Mouse (Mus musculus) liver, embryonic 16.5 days (tissue): ENCODE results near the gene Myrf. TPM values are rescaled to one million over a fixed set of nuclear protein-coding genes. Genes with fewer than 3 reads are reported as not detected.
A peak's percentile ranks its signal among the peaks of the same experiment; 100 is the strongest.

Experiments used
- ATAC-seq: fragments of 200-750 bp; cut with Nextera tagmentation; 2 replicates; pipeline ENCODE4 v1.8.0; 2017; ENCODE audit warnings: low read depth, mild to moderate bottlenecking, moderate number of reproducible peaks, moderate library complexity
- H3K27ac ChIP-seq: fragments of 300-500 bp; sonication (generic); 2 replicates; pipeline ENCODE4 v1.5.1; 2014; ENCODE audit warnings: mild to moderate bottlenecking, low read length
- H3K27me3 ChIP-seq: fragments of 300-500 bp; sonication (generic); 2 replicates; pipeline ENCODE4 v1.6.1; 2014; ENCODE audit warnings: low read depth, low read length, mixed read lengths; ENCODE audit not compliant: control insufficient read depth, insufficient read depth
- H3K36me3 ChIP-seq: fragments of 300-500 bp; sonication (generic); 2 replicates; pipeline ENCODE4 v1.6.1; 2014; ENCODE audit warnings: mild to moderate bottlenecking; ENCODE audit not compliant: control insufficient read depth, insufficient read depth
- H3K4me1 ChIP-seq: fragments of 300-500 bp; sonication (generic); 2 replicates; pipeline ENCODE4 v1.6.1; 2014; ENCODE audit warnings: low read depth, low read length, mixed read lengths; ENCODE audit not compliant: control insufficient read depth
- H3K4me2 ChIP-seq: fragments of 300-500 bp; sonication (generic); 2 replicates; pipeline ENCODE4 v1.6.1; 2014; ENCODE audit warnings: low read depth, low read length, mixed read lengths
- H3K4me3 ChIP-seq: fragments of 300-500 bp; sonication (generic); 2 replicates; pipeline ENCODE4 v1.5.1; 2014; ENCODE audit warnings: low read depth, mild to moderate bottlenecking, low read length
- H3K9ac ChIP-seq: fragments of 300-500 bp; sonication (generic); 2 replicates; pipeline ENCODE4 v1.6.1; 2014; ENCODE audit warnings: low read depth, low read length
- H3K9me3 ChIP-seq: fragments of 300-500 bp; sonication (generic); replicated peaks from 2 replicates; pipeline ENCODE4 v1.6.1; 2016; ENCODE audit warnings: low read length; ENCODE audit not compliant: control insufficient read depth
- WGBS: fragments of 180-500 bp; shearing (Covaris S2); extraction: QIAGEN DNeasy Blood & Tissue Kit; methylation state at CpG from one replicate; pipeline ENCODE4 v1.1.7; 2014; ENCODE audit not compliant: insufficient replicate concordance; 5-methylcytosine and 5-hydroxymethylcytosine counted together
- polyA plus RNA-seq: library from polyadenylated mRNA; unstranded; fragments of >200 nt; fragmentation: Nextera tagmentation; extraction: Ambion mirVana; gene quantifications from 2 replicates; pipeline ENCODE4 v1.2.1, GENCODE M21; 2015

The Myrf gene
- polyA plus RNA-seq, 1 experiment from 2014 or later, result 3.9 TPM

DNA sequence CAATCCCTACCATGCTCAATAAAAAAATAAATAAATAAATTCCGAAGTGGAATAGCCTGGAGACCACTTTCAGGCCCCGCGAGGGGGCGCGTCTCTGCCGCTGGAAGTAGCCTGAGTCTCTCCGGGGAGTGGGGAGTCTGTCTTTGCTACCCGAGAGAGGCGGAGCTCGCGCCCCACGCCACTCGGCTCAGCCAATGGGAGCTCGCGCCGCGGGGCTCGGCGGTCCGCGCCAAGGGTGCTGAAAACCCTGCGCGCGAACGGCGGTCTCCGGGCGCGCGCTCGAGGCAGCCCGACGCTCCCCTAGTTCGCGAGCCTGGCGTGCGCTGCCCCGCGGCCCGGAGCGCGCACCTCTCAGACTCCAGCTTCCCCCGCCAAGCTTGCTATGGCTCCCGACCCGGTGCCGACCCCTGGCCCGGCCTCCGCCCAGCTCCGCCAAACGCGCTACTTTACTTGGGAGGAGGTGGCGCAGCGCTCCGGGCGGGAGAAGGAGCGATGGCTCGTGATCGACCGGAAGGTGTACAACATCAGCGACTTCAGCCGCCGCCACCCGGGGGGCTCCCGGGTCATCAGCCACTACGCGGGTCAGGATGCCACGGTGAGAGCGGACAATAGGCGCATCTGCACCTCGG is 57.8 kb downstream of the Myrf start, which contains the start of gene Fads1:
TSS of gene Fads1 (plus strand) at position 219 of the 629 bp plus-strand sequence.
- Histone ChIP-seq H3K4me2 (peak within 1 kb of the TSS; percentile 91), H3K27me3 (no peaks in the 10 kb centered on the region), H3K4me1 (peaks cover 22% of the 10 kb centered on the region), H3K9me3 (no peaks in the 10 kb centered on the region; the same call in 1 of the 2 replicates), H3K9ac (peak within 1 kb of the TSS; percentile 82), H3K27ac (peak within 1 kb of the TSS; percentile 91), H3K4me3 (peak within 1 kb of the TSS; percentile 96), H3K36me3 (peaks cover 13% of the 10 kb centered on the region)
- ATAC-seq, result peak; percentile 93
- 0% methylated on average over 69 of the region's 70 CpGs for WGBS

DNA sequence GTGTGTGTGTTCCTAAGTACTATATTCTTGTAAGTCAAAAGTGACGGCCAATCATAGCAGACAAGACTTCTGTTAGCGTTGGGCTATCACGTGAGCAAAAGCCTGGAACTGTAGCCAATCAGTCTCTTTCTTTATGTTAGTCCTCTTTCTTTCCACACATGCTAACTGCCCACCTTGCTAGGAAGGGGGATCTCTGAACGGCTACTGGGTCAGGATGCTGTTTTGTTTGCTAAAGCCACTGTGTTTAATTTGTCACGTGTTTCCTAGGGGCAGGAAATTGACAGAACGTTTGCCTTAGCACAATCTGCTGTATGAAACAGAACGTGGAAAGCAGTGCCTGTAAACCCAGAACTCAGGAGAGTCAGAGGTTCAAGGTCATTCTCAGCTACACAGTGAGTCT is 58.4 kb downstream of the Myrf start:
- no peak; the same call in 1 of the 2 replicates for ATAC-seq
- H3K36me3 ChIP-seq, result peaks cover 10% of the 10 kb centered on the region
- peak overlapping the region; percentile 82 for H3K9ac ChIP-seq
- no peaks in the 10 kb centered on the region; the same call in 1 of the 2 replicates for H3K9me3 ChIP-seq
- H3K27ac ChIP-seq, result peak overlapping the region; percentile 91
- H3K4me1 ChIP-seq, result peaks cover 22% of the 10 kb centered on the region
- WGBS, result 19% methylated on average over 7 of the region's 7 CpGs
- H3K4me3 ChIP-seq, result peak overlapping the region; percentile 96
- H3K4me2 ChIP-seq, result peak overlapping the region; percentile 91
- H3K27me3 ChIP-seq, result no peaks in the 10 kb centered on the region

DNA sequence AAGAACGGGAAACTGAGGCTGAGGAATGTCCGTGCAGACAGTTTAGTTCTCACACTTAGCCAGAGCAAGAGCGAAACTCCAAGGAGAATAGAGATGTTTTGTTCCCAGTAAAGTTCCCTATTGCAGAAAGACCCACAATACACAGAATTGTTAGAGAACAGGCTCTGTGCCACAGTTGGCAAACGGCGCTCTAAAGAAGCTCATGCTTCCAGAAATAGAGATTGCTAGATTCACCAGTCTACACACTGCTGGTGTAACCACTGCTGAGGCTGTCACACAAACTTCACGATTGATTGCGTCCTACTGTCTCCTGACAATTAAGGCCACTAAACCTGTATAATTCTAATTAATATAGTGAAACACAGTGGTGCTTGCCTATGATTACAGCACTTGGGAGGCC is 59.3 kb downstream of the Myrf start:
- no peak for ATAC-seq
- Histone ChIP-seq H3K27ac (0 out of 2 replicates have a peak overlapping the region, but pooled peaks have one; percentile 25), H3K4me2 (no peak overlapping the region), H3K27me3 (no peaks in the 10 kb centered on the region), H3K4me3 (no peak overlapping the region), H3K36me3 (peaks cover 4% of the 10 kb centered on the region; the same call in 1 of the 2 replicates), H3K4me1 (peaks cover 22% of the 10 kb centered on the region), H3K9ac (no peak overlapping the region), H3K9me3 (no peaks in the 10 kb centered on the region; the same call in 1 of the 2 replicates)
- WGBS, result 88% methylated on average over 7 of the region's 7 CpGs

DNA sequence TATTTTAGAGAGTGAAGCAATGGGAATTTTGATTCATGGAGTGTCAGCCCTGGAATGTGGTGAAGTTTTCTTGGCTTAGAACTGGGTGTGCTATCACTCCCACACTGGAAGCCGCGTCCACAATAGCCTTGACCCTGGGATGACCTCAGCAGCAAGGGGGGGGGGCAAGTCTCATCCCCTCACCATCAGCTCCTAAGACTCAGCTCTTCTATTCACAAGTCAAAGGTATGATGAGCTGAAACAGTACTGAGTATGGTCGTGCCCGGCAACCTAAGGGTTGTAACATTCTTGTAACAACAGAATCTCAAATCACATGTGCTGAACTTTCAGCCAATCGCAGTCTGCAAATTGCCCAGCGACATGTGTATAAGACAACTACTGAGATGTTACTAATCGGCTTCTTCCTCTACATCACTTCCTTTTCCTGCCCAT is 63.6 kb downstream of the Myrf start:
- Histone ChIP-seq H3K4me3 (no peak overlapping the region), H3K9ac (no peak overlapping the region), H3K4me2 (no peak overlapping the region), H3K27me3 (no peaks in the 10 kb centered on the region), H3K27ac (no peak overlapping the region), H3K36me3 (no peaks in the 10 kb centered on the region), H3K4me1 (peaks cover 28% of the 10 kb centered on the region), H3K9me3 (no peaks in the 10 kb centered on the region; the same call in 1 of the 2 replicates)
- 33% methylated on average over 7 of the region's 7 CpGs for WGBS
- ATAC-seq, result no peak

DNA sequence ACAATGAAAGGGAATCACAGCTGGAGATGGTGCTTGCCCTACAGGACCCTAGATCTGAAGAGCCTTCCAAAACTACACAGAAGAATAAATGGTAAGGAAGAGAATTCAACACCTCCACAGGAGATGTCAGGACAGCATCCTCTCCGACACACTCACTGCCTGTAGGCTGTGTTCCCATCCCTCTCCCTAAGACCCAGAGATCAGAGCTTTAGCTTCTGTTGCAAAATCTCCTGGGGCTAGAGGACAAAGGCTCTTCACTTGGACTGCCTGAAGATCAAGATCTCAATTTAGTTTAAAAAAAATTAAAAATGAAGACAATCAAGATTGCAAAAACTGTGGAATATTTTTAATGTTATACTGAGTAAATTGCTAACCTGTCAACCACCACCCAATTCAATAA is 64.1 kb downstream of the Myrf start:
- Histone ChIP-seq H3K36me3 (no peaks in the 10 kb centered on the region), H3K27ac (no peak overlapping the region), H3K4me1 (peaks cover 30% of the 10 kb centered on the region), H3K9me3 (no peaks in the 10 kb centered on the region; the same call in 1 of the 2 replicates), H3K4me2 (no peak overlapping the region), H3K27me3 (no peaks in the 10 kb centered on the region), H3K4me3 (no peak overlapping the region), H3K9ac (no peak overlapping the region)
- 61% methylated on average over 1 of the region's 1 CpGs for WGBS
- ATAC-seq, result no peak

DNA sequence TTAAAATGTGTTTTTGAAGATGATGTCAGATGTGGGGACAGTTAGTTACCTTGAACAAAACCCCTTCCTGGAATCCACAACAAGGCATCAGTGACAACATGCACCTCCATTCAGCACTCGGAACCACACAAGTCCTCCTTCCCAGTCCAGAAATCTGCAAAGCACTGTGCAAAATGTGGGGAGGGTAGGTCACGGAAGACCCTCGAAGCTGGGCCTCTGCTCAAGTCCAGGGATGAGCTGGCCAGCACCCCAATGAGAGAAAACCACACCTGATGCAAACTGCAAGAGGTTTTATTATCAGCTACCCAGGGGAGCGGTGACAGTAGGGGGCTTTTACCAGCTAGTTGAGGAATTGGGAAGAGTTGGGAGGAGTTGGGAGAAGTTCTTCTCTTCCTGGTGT is 65.6 kb downstream of the Myrf start:
- 66% methylated on average over 4 of the region's 4 CpGs for WGBS
- H3K4me1 ChIP-seq, result peaks cover 31% of the 10 kb centered on the region
- no peak overlapping the region for H3K4me3 ChIP-seq
- no peak overlapping the region for H3K9ac ChIP-seq
- ATAC-seq, result no peak
- no peak overlapping the region for H3K4me2 ChIP-seq
- H3K27ac ChIP-seq, result no peak overlapping the region
- no peaks in the 10 kb centered on the region; the same call in 1 of the 2 replicates for H3K9me3 ChIP-seq
- H3K36me3 ChIP-seq, result no peaks in the 10 kb centered on the region
- H3K27me3 ChIP-seq, result no peaks in the 10 kb centered on the region

DNA sequence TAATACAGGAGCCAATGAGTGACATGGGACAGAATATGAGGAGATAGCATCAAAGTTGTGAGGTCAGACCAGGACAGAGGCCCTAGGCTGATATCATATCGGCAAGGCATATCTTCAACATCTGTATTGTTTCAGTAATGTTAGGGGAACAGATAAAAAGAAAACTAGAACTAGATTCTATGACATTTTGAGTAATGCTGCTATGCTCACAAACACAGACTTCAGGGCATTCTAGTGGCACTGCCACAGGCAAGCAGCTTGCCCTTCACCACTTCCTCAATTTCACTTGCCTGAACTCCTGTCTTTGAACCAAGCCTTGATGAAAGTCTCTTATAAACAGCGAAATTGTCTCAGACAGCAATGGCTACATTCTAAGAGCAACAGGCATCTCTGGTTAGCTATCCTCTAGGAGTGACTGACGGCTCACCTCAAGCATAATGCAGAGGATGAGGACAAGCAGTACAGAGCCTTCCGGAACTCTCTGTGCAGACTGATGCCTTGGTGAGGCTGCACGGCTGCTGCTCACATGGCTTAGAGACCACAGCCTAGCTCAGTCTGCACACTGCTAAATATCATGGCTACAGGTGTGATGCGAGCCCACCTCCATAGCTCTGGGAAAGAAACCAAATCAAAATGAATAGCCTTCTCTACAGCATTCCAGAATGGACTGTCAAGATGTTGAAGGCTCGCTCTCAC is 66.6 kb downstream of the Myrf start:
- Histone ChIP-seq H3K4me3 (no peak overlapping the region), H3K4me1 (peaks cover 31% of the 10 kb centered on the region), H3K27me3 (no peaks in the 10 kb centered on the region), H3K4me2 (peak overlapping the region; percentile 50; the same call in 1 of the 2 replicates), H3K9me3 (no peaks in the 10 kb centered on the region; the same call in 1 of the 2 replicates), H3K27ac (peak overlapping the region; percentile 84), H3K9ac (no peak overlapping the region), H3K36me3 (no peaks in the 10 kb centered on the region)
- 46% methylated on average over 7 of the region's 7 CpGs for WGBS
- no peak for ATAC-seq

DNA sequence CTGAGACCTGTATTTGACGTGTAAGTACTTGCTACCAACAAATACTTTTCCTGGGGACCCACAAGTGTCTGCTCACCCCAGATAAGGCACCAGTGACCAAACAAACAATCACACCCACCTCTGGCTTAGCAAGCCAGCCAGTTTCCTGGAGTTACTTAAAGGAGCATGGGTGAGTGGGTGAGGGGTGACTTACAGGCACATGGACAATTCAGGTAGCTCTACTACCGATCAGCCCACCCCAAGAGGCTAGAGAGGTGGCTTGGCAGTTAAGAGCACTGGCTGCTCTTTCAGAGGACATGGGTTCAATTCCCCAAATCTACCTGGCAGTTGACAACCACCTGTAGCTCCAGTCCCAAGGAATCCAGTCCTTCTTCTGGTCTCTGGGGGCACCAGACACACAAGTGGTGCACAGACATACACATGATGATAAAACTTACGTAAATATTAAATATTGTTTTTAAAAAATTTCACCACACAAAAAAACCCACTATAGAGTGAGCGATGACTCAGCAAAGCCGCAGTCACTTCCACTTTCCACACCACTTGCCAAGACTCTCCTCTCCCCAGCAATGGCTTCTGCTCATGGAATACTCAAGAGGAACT is 67.3 kb downstream of the Myrf start:
- Histone ChIP-seq H3K9ac (peak overlapping the region; percentile 29), H3K4me1 (peaks cover 31% of the 10 kb centered on the region), H3K4me2 (peak overlapping the region; percentile 50), H3K9me3 (no peaks in the 10 kb centered on the region; the same call in 1 of the 2 replicates), H3K27ac (peak overlapping the region; percentile 84), H3K4me3 (peak overlapping the region; percentile 2), H3K36me3 (no peaks in the 10 kb centered on the region), H3K27me3 (no peaks in the 10 kb centered on the region)
- peak; percentile 93 for ATAC-seq
- 18% methylated on average over 5 of the region's 5 CpGs for WGBS
